Mouse (Mus musculus) neural tube, embryonic 13.5 days (tissue): ENCODE results near the gene Lmo2. TPM values are rescaled to one million over a fixed set of nuclear protein-coding genes. Genes with fewer than 3 reads are reported as not detected.

ENCODE experiments used
- ATAC-seq: fragments of 200-750 bp; cut with Nextera tagmentation; 2 replicates; pipeline ENCODE4 v1.8.0; 2017; ENCODE audit warnings: low read depth, mild to moderate bottlenecking, moderate TSS enrichment, moderate library complexity
- H3K27ac ChIP-seq: fragments of 300-500 bp; sonication (generic); replicated peaks from 2 replicates; pipeline ENCODE4 v1.5.1; 2015; ENCODE audit warnings: moderate library complexity, mild to moderate bottlenecking, inconsistent platforms
- H3K27me3 ChIP-seq: fragments of 300-500 bp; sonication (generic); 2 replicates; pipeline ENCODE4 v1.6.1; 2015; ENCODE audit warnings: mild to moderate bottlenecking, inconsistent platforms
- H3K36me3 ChIP-seq: fragments of 300-500 bp; sonication (generic); 2 replicates; pipeline ENCODE4 v1.6.1; 2015; ENCODE audit warnings: mild to moderate bottlenecking, inconsistent platforms
- H3K4me1 ChIP-seq: fragments of 300-500 bp; sonication (generic); replicated peaks from 2 replicates; pipeline ENCODE4 v1.6.1; 2015; ENCODE audit warnings: inconsistent platforms
- H3K4me2 ChIP-seq: fragments of 300-500 bp; sonication (generic); 2 replicates; pipeline ENCODE4 v1.6.1; 2015; ENCODE audit warnings: inconsistent platforms, mild to moderate bottlenecking, moderate library complexity
- H3K4me3 ChIP-seq: fragments of 300-500 bp; sonication (generic); 2 replicates; pipeline ENCODE4 v1.5.1; 2015; ENCODE audit warnings: mild to moderate bottlenecking, inconsistent platforms
- H3K9ac ChIP-seq: fragments of 300-500 bp; sonication (generic); 2 replicates; pipeline ENCODE4 v1.6.1; 2015; ENCODE audit warnings: moderate library complexity, mild to moderate bottlenecking, inconsistent platforms
- H3K9me3 ChIP-seq: fragments of 300-500 bp; sonication (generic); 2 replicates; pipeline ENCODE4 v1.6.1; 2016; ENCODE audit warnings: inconsistent platforms
- WGBS: fragments of 180-500 bp; shearing (Covaris S2); methylation state at CpG from one replicate; pipeline ENCODE4 v1.1.7; 2015; 5-methylcytosine and 5-hydroxymethylcytosine counted together
- polyA plus RNA-seq: library from polyadenylated mRNA; unstranded; fragments of >200 nt; fragmentation: Nextera tagmentation; extraction: Ambion mirVana; gene quantifications from 2 replicates; pipeline ENCODE4 v1.2.1, GENCODE M21; 2015

Lmo2 gene
- polyA plus RNA-seq, 1 experiment from 2014 or later = 59.2 TPM

- WGBS = 2% methylated on average over 29 of the region's 32 CpGs
- ATAC-seq = peak; percentile 76
- peak within 1 kb of the TSS; percentile 65 for H3K4me2 ChIP-seq
- H3K27ac ChIP-seq = peak within 1 kb of the TSS; percentile 68
- peak within 1 kb of the TSS; percentile 93 for H3K4me3 ChIP-seq
- peaks cover 10% of the 10 kb centered on the region; the same call in 1 of the 2 replicates for H3K36me3 ChIP-seq
- H3K27me3 ChIP-seq = no peaks in the 10 kb centered on the region
- H3K4me1 ChIP-seq = peaks cover 29% of the 10 kb centered on the region
- H3K9me3 ChIP-seq = no peaks in the 10 kb centered on the region
- H3K9ac ChIP-seq = peak within 1 kb of the TSS; percentile 95
Observed at GRCm38 (mm10) chr2:104028139-104028723, 70.4 kb downstream of the Lmo2 start, which contains the start of gene 4931422A03Rik. Gene 4931422A03Rik (minus strand): TSS chr2:104028361.

GRCm38 (mm10) chr2:104029074-104029473, 71.3 kb downstream of the Lmo2 start:
- no peak for ATAC-seq
- 84% methylated on average over 2 of the region's 2 CpGs for WGBS

GRCm38 (mm10) chr2:104030381-104030780, 72.6 kb downstream of the Lmo2 start:
- WGBS = 85% methylated on average over 3 of the region's 3 CpGs
- no peaks in the 10 kb centered on the region for H3K27me3 ChIP-seq

More at GRCm38 (mm10) chr2:104029074-104029473, 71.3 kb downstream of the Lmo2 start:
- peak overlapping the region; percentile 93 for H3K4me3 ChIP-seq
- peaks cover 29% of the 10 kb centered on the region for H3K4me1 ChIP-seq
- no peaks in the 10 kb centered on the region for H3K27me3 ChIP-seq
- H3K4me2 ChIP-seq = peak overlapping the region; percentile 65
- no peak overlapping the region for H3K27ac ChIP-seq
- H3K9me3 ChIP-seq = no peaks in the 10 kb centered on the region
- H3K36me3 ChIP-seq = peaks cover 16% of the 10 kb centered on the region
- peak overlapping the region; percentile 95 for H3K9ac ChIP-seq

More at GRCm38 (mm10) chr2:104030381-104030780, 72.6 kb downstream of the Lmo2 start:
- H3K4me2 ChIP-seq = no peak overlapping the region
- no peak for ATAC-seq
- no peaks in the 10 kb centered on the region for H3K9me3 ChIP-seq
- no peak overlapping the region for H3K27ac ChIP-seq
- peaks cover 23% of the 10 kb centered on the region for H3K36me3 ChIP-seq
- H3K4me3 ChIP-seq = no peak overlapping the region
- H3K9ac ChIP-seq = no peak overlapping the region
- H3K4me1 ChIP-seq = peaks cover 29% of the 10 kb centered on the region

Other genes starting within 250 kb of the Lmo2 start
- gene Nat10, start 196.7 kb upstream of the Lmo2 start, polyA plus RNA-seq = 17.3 and 19.0 TPM in 2 replicates
- 412 and 425 TPM in 2 replicates for gene Caprin1, start 160.3 kb upstream of the Lmo2 start, polyA plus RNA-seq
- gene Fbxo3, start 69.7 kb downstream of the Lmo2 start, polyA plus RNA-seq = 61.0 and 67.1 TPM in 2 replicates
- 1.1 and 2.4 TPM in 2 replicates for gene 4931422A03Rik, start 70.4 kb downstream of the Lmo2 start, polyA plus RNA-seq
- gene Gm10912, start 107.8 kb downstream of the Lmo2 start, polyA plus RNA-seq = not detected in 2 replicates
- gene Gm10799, start 110.6 kb downstream of the Lmo2 start, polyA plus RNA-seq = not detected in 2 replicates
- 2.4 and 3.2 TPM in 2 replicates for gene Cd59b, start 111.9 kb downstream of the Lmo2 start, polyA plus RNA-seq
- gene Cd59a, start 137.8 kb downstream of the Lmo2 start, polyA plus RNA-seq = 15.8 and 25.4 TPM in 2 replicates
- gene A930018P22Rik, start 164.8 kb downstream of the Lmo2 start, polyA plus RNA-seq = 0.24 TPM in 1 of 2 replicates, not detected in the other